Mouse (Mus musculus) left cerebral cortex, postnatal 36 days (tissue): ENCODE results near the gene Gna13. TPM values are rescaled to one million over a fixed set of nuclear protein-coding genes. Genes with fewer than 3 reads are reported as not detected.

Experiments
- DNase-seq, 2 experiments: peaks; one replicate each; pipeline ENCODE4 v3.0.0; 2021 to 2022; ENCODE audit warnings: low spot score in 2 of 2, mixed read lengths in 1 of 2
- intact Hi-C: fragments of 180-260 bp; cut with DNase I; formaldehyde crosslinking; loops from one replicate; pipeline ENCODE4 v1.15.1; 2025
- total RNA-seq, 2 experiments: library from RNA; stranded (reverse); gene quantifications; 2 replicates each; pipeline ENCODE4 v1.2.3; 2021

Gna13 gene
- total RNA-seq, 2 experiments from 2014 or later = 47.6 to 48.0 TPM

DNA sequence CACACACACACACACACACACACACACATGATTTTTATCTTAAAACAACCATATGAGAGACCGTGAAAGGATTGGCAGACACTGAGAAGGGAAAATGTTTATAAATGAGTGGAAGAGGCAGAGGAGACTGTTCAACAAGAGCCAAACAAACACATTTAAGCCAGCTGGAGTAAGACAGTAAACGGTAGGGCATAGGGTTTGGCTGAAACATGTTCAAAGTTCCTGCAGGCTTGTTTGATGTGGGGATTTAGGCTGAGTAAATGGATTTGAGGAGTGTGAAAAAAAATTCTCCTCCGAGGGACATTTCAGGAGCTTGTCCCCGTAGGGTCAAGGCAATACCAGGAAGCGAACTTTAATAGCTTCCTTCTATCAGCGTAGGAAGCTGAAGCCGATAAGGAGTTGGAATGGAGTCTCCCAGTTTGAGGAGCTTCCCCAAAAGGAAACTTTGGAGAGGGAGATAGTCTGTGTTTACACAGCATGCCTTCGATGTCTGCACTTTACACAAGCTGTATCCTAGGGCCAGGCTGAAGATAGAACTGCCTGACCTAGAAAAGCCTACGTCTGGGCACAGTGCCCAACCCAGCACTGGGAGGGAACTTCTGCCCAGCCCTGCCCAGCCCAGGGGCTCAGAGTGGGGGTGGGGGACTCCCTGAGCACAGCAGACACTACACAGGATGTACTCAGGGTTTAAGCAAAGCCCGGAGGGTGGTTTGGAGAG is 15.2 kb upstream of the Gna13 start:
- intact Hi-C loops = no loop called here
- DNase-seq = peak; percentile 60 to 75

DNA sequence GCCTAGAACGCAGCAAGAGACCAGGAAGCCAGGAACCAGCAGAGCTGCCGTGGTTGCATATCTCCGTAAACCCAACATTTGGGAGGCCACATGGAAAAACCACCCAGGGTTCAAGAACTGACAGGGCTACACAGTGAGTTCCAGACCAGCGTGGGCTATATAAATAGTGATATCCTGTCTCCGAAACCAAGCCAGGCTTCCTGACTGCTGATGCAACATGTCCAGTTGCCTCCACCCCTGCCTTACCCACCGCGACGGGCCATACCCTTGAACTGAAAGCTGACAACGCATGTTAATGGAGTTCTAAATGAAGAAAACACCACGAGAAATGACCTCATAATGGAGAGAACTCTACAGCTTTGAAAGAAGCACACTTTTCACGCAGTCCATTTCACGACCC is 14.2 kb upstream of the Gna13 start:
- intact Hi-C loops = no loop called here

DNA sequence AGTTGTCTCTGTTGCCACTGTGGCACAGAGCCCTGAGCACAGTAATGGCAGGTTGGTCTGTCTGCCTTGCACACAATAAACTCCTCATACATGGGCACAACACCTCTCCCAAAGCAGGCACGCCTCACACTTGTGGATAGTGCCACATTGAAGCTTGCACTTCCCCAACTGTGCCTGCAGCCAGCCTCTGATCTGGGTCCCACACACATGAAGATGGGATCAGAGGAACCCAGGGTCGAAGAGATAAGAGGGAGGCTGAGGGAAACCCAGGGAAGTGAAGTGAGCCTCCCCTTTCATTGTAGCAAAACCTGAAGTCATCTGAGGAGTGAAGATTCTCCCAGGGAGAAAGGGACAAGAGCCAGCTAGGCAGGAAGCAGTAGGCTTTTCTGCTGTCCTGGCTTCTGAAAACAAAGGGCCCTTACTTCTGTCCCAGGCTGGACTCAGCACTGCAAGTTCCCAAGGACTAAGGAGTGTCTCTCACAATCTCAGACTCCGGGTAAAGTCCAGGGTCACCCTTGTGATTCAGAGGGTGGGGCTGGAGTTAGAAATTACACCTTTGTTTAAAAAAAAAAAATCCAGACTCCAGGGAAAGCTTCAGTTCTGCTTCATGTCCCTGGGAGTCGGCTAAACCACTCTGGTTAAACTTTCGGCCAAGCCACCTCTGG is 12.8 kb upstream of the Gna13 start:
- intact Hi-C loops = no loop called here
- DNase-seq = no peak

More for the DNA sequence above, 14.2 kb upstream of the Gna13 start:
- no peak for DNase-seq

DNA sequence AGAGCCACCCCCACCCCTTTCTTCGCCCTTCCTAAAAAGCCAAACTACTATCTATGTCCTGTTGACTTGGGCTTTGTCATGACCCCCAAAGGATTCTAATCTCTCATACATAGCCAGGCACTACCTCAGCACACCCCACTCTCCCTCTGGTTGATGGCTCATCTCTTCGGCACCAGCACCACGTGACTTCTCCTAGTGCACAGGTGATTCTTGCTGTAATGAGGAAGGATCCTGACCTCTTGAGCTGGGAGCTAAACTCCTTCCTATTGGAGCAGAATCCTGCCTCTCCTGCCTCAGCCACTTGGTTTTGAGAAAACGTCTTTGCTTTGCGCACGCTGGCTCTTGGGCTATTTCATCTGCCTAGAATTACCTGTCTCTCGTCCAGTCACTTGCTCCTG is 12.3 kb upstream of the Gna13 start:
- no peak for DNase-seq
- intact Hi-C loops = no loop called here

DNA sequence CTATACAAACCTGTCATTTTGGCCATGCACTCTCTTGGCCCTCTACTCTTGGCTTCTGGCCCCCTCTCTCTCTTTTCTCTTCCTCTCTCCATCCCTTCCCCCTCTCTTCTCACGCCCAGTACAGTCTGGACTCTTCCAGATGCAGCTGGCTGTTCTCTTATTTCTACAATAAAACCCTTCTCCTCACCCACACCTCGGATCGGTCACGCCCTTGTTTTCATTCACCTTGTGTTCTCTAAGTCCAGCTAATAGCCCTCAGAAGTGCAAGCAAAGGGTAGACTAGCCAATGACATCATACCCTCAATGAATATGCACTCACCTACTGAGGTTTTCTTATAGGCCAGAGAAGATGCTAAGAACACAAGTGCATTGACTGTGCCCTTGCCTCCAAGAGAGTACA is 11.1 kb upstream of the Gna13 start:
- no peak for DNase-seq
- intact Hi-C loops = no loop called here

DNA sequence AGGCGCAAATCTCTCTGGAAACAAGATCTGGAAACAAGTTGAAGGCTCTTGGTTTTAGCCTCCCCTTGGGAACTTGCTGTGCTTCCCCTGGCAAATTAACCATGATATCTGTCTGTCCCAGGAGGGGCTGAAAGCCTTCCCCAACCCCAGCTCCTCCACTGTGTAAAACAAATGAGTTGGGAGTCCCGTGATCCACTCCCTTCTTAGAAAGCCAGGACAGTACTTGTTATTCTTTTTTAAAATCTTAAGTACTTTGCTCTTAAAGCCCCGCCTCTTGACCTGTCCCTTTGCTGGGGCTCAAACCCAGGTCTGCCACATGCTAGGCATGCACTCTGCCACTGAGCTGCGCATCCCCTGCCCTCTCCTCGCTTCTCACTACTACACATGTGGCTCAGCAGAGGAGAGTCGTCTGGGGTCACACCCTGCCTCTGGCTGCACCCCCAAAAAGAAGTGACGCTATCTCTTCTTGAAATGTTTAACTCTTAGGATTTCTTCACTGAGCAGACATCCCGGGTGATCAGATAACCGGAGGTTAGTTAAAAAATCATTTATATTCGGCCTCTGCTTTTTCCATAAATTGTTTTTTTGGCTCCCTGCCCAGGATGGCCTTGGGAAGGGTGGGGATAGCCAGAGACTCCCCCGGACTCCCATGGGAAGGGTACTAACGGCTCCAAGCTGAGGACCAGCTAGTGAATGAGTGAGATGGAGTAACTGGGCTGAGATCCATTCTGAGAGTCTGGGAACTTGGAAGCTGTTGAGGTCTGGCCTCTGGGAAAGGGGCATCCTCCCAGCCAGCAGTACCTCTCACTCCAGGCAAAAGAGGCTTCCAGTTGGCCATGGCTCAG is 9.0 kb upstream of the Gna13 start:
- intact Hi-C loops = no loop called here
- DNase-seq = no peak

DNA sequence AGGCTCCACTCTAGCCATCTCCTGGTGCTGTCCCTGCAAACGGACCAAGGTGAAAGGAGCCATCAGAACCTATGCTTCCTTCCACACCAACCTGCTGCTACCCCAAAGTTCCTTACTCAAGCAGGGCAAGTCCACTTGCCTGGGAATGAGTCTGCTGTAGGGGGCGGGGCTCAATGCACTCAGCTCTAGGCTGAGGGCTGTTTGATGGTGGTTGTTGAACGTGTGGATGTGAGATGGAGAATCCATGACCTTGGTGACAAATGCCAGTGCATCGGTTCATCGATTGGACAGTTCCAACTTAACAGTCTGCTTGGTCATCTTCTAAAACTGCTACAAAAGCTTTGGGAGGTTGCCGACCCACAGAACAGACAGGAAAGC is 8.4 kb upstream of the Gna13 start:
- no peak for DNase-seq
- intact Hi-C loops = no loop called here

DNA sequence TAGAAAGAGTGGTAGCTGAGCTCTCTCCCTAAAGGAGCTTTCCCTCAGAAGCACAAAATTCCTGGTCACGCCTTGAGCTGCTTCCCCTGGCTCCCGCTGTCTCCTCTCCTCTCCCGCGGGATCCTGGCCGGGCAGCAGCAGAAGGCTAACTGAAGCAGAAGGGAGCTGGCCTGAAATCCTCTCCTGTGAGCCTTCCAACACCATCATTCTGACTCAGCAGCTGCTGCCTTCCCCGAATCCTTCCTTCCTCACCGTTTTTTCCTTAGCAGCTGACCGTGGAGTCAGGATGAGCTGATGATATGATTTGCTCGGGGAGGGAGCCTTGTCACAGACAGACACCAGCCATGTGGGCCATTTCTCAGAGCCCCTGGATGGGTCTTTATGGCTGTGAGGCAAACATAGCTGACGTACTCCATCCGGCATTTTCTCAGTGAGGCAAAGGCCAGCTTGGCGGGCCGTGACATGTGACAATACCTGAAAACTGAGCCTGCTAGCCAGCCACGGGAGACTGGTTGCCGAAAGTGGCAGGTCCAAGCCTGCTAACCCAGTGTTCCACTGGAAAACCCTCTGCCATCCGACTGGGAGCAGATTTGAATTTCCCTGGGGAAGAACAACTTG is 6.8 kb upstream of the Gna13 start:
- no peak for DNase-seq
- intact Hi-C loops = no loop called here

DNA sequence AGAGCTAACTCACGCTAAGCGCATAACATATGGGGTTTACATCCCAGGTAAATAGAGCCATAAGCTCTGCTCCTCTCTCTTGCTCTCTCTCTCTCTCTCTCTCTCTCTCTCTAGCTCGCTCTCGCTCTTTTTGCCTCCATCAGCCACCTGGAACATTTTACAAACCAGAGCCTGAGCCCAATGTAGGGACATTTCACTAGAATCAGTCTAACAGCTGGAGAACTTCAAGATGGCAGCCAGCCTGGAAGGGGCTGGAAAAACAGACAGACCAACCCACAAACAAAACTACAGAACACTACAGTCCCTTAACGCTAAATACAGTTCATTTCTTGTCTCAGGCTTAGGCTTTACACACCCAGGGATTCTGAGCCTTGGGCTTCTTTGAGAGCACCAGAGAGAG is 5.5 kb upstream of the Gna13 start:
- DNase-seq = no peak
- intact Hi-C loops = no loop called here

DNA sequence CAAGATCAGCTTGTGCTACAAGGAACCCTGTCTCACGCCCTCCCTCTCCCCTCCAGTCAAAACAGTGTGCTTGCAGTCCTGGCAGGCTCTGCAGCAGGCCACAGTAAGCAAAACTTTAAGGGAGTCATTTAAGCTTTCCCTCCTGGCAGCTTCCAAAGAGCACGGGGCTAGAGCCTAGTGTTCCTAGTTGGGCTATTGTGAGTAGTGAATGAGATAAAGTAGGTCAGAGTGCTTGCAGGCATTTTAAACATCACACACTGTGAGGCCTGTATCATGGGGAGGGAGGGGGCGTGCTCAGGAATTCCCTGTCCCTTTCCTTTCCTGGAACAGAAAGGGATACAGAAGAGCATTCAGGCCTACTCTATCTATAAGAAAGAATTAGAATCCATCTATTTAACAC is 4.1 kb upstream of the Gna13 start:
- intact Hi-C loops = no loop called here
- no peak for DNase-seq

DNA sequence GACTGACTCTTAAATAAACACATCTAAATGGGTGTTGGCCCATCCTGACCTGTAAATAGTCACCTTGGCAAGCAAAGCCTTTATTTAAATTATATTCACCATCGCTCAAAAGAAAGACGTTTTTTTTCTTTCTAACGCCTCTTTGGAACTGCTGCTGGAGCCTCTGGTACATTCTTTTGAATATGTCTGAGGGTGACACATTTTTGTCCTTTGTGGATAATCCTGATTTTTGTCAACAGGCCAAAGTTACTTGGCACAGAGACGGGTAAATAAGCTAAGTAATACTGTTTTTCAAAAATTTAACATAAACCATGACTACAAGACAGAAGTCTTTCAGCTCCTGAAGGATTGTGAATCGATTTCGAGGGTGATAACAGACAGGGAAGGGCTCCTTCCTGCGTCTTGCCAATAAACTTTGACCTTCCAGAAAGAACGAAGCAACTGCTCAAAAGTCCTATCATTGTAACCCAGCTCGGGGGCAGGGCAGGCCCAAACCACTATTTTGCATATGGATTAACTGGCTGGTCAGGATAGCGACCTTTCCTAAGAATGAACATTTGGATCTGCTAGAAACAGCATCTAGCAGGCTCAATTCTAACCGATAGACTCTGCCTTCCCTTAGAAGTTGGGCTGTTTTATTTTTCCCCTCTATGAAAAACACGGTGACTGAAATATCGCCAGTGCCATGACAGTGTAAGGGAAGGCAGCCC is 3.4 kb upstream of the Gna13 start:
- intact Hi-C loops = no loop called here
- no peak for DNase-seq

DNA sequence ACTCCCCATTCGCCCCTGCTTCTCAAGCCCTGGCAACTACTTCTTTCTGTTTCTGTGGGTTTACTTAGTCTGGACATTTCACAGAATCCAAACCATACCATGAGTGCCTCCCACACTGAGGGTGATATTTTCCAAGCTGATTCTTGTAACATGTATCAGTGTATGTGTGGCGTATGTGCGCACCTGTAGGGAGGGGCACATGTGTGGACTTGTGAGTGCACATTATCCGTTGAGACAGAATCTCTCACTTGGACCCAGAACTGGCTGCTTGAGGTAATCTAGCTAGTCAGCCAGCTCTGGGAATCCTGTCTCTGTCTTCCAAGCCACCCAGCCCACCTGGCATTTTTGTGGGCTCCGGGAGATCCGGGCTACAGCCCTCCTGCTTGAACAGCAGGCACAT is 2.5 kb upstream of the Gna13 start:
- intact Hi-C loops = loop anchor here (5.0 kb wide), 1 partner anchor 67 kb away; the partner anchor contains the start of gene Amz2

DNA sequence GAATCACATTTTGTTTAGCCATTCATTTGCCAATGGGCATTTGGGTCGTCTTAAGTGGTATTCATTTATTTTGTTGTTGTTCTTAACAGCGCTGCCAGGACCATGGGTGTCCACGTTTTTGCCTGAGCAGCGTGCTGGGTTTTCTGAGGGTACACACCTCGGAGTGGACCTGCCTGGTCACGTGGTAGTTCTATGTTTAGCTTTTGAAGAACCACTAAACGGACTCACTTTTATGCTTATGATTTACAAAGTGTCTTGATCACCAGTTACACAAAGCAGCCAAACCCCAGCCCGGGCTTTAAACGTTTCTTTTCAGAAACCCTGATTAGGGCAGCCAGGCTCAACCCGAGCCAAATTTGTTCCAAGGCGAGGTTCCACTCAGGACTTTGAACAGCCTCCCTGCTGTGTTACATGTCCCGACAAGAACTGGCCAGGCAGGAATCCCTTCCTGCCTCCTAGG is 2.0 kb upstream of the Gna13 start:
- intact Hi-C loops = loop anchor here (5.0 kb wide), 1 partner anchor 67 kb away; the partner anchor contains the start of gene Amz2
- no peak for DNase-seq

More for the DNA sequence above, 2.5 kb upstream of the Gna13 start:
- DNase-seq = no peak

DNA sequence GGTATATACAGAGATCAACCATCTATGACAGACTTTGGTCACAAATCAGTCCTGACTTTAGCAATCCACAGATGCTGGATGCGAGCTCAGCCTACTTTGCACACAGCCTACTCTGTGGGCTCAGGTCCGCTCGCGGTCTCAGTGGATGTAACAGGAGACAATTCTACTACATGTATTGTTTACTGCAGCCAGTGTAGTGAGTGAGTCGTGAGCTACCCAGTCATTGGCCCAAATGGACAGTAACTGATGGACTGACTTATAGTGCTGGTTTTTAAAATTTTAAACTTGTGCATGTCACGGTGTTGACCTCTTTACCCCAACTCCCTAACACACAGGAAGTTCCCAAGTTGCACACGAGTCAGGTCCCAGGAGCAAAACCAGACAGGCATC is 1.4 kb upstream of the Gna13 start:
- intact Hi-C loops = loop anchor here (5.0 kb wide), 1 partner anchor 66 kb away; the partner anchor contains the start of gene Amz2
- no peak for DNase-seq

DNA sequence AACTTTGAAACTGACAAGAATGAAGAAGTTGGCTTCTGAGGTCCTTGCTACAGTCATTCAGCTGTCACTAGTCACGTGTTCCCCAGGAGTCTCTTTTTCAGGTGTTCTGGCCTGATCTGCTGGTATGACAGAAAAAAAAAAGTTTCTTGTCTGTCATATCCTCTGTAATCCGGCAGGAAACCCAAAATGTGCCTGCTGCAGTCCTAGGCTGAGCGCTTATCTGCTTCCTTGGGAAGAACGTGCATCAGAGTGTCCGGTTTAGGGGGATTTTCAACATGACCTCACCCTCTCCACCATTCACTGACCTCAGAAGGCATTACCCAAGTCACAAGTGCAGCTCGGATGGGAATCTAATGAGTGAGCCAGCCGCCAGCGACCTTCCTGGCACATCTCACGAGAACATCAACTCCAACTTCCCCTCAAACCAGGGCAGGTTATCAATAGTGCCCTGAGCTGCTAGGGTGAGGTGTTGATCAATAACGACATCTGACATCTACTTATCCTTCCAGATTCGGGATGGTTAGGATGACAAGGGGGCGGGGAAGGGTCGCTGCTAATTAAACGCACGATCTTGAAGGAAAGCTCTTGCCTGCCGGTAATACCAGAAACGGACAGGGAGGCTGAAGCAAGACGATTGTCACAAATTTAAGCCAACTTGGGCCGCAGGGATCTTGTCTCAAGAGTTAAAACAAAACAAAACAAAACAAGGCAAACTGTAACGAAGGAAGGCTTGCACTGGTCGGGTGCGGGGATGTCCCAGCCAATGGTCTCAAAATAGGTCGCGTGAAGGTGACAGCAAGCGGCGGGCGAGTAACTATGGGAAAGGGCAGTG is 784 bp upstream of the Gna13 start:
- no peak for DNase-seq
- intact Hi-C loops = loop anchor here (5.0 kb wide), 1 partner anchor 65 kb away; the partner anchor contains the start of gene Amz2

DNA sequence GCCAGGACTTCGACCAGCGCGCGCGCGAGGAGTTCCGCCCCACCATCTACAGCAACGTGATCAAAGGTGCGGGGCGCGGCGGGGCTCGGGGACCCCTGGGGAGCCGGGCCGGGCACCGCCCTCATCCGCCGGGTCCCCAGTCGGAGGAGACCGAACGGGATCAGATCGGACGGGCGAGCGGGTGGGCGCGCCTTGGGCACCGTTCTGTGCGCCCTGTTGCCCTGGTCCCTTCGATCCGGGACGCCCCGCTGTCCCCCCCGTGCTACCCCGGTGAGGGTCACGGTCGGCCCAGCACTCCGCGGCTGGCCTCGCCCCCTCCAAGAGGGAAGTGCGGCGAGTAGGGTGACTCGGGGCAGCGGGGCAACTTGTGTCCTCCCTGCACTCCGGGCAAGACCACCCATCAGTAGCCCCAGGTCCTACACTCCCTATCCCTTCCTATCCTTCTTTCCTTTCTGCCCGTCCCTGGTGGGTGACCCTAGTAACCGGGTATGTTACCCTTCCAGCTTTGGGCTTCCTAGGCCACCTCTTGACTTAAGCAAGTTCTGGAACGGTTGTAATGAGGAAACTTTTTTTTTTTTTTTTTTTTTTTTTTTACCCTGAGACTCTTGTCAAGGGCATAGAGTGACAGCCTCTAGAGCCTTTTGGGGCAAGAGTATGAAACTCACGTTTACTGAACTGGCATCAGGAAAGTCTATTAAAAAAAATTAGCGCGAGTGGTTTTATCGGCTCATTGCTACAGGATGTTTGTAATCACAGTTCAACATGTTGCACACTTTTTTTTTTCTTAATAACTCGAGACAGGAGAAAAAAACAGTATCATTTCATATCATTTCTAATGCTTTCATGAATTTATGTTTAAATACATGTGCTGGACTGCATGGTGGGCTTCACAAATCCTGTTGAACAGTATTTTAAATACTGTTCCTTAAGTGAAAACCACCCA is 831 bp downstream of the Gna13 start:
- DNase-seq = no peak
- intact Hi-C loops = loop anchor here (5.0 kb wide), 1 partner anchor 64 kb away; the partner anchor contains the start of gene Amz2

DNA sequence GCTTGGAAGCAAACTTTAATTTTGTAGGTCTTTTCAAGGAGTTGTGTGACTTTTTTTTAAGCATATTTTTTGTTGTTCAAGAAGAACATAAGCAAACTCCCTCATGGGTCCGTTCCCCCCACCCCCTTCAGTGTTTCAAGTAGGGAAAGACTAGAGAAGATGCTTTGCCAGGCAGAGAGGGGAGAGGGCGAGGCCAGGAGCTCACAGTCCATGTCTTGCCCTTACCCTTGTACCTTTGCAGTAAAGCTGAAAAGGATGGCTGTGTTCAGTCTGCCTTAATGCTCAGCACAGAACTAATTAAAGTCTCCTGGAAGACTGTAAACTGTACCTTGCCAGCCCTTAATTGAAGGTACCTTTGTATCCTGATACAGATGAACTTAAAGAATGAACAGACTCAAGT is 1.7 kb downstream of the Gna13 start:
- DNase-seq = no peak
- intact Hi-C loops = loop anchor here (5.0 kb wide), 1 partner anchor 63 kb away; the partner anchor contains the start of gene Amz2
